Mouse (Mus musculus) myocyte (in vitro differentiated cells): ENCODE measurements around the gene Bdkrb2.

ENCODE experiments used
- E2F4 ChIP-seq: IDR thresholded peaks from one replicate; pipeline ENCODE4 v1.6.1; 2011; ENCODE audit warnings: mild to moderate bottlenecking, control low read depth, moderate library complexity; ENCODE audit not compliant: insufficient read depth
- MAX ChIP-seq: IDR thresholded peaks from one replicate; pipeline ENCODE4 v1.6.1; 2011; ENCODE audit warnings: low read depth, mild to moderate bottlenecking, control low read depth
- POLR2A ChIP-seq: IDR thresholded peaks from one replicate; pipeline ENCODE4 v1.6.1; 2011; ENCODE audit warnings: low read depth, mild to moderate bottlenecking, control low read depth, moderate library complexity; ENCODE audit not compliant: insufficient read length
- SRF ChIP-seq: IDR thresholded peaks from one replicate; pipeline ENCODE4 v1.6.1; 2011; ENCODE audit warnings: low read depth; ENCODE audit not compliant: control insufficient read depth, insufficient read length
- TCF12 ChIP-seq: IDR thresholded peaks from one replicate; pipeline ENCODE4 v1.6.1; 2011; ENCODE audit warnings: mild to moderate bottlenecking, control low read depth; ENCODE audit not compliant: poor library complexity, insufficient read depth, severe bottlenecking
- TCF3 ChIP-seq: IDR thresholded peaks from one replicate; pipeline ENCODE4 v1.6.1; 2011; ENCODE audit warnings: low read depth, control low read depth; ENCODE audit not compliant: insufficient read length
- USF1 ChIP-seq: IDR thresholded peaks from one replicate; pipeline ENCODE4 v1.6.1; 2011; ENCODE audit warnings: low read depth, mild to moderate bottlenecking, control low read depth, moderate library complexity

- TF ChIP-seq MAX (no peak), POLR2A (no peak), SRF (no peak), TCF12 (no peak), USF1 (no peak), E2F4 (no peak), TCF3 (no peak)
Measured at GRCm38 (mm10) chr12:105565221-105565620, 2.2 kb downstream of the Bdkrb2 start.
